Mouse (Mus musculus): Measurements from ENCODE around the gene Thtpa.

Thtpa gene

DNA sequence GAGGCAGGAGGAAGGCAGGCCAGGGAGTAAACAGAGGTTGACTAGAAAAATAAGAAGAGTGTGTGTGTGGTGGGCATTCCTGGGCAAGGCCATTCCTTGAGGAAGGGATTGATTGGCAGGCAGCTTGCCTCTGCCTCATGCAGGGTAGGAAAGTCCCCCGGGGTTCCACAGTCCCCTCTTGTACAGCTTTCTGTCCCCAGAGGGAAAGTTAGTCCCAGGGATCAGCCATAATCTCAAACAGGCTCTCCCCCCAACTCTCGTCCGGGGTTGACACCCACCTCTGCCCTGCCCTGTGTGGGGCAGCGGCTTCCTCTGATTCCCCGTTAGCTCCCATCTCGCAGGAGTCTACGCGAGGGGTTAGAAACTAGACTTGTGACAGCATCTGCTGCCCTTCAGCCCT lies 12.4 kb downstream of the Thtpa start:
- no peak for DNase-seq

GRCm38 (mm10) chr14:55108202-55108870 lies 13.8 kb downstream of the Thtpa start:
- no peak for DNase-seq

DNA sequence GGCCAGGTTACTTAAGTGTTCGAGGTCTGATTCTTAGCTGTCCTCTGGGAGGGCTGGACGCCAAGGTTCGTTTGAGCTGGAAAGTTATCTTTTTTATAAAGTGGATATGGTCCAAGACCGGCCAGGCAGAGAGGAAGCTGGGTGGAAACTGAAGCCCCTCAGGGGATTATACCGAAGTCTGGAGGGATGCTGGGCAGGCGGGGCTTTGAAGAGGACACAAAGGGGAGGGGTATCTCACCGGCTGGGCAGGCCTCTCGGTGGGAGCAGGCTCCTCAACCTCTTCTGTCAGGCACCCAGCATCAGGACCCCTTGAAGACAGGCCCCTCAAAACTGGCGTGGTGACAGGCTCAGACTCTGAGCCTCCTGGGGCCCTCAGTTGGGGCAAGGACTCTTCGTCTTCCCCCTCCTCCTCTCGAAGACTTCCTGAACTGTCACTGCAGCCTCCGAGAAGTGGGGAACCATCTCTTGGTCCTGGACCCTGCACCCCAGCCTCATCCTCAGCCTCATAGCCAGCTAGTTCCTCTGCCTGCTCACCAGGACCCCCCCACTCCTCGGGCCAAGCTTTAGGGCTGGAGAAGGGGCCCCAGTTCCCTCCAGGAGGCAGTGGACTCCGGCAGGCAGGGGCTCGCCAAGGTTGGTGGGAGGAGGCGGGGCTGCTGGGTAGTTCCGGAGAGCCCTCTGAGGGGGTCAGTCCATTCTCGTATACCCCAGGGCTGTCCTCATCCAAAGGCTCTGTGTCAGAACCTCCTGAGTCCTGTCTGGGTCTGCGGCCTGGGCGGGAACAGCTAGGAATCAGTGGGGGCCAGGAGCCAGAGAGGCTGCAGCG lies 14.7 kb downstream of the Thtpa start:
- no peak for DNase-seq

DNA sequence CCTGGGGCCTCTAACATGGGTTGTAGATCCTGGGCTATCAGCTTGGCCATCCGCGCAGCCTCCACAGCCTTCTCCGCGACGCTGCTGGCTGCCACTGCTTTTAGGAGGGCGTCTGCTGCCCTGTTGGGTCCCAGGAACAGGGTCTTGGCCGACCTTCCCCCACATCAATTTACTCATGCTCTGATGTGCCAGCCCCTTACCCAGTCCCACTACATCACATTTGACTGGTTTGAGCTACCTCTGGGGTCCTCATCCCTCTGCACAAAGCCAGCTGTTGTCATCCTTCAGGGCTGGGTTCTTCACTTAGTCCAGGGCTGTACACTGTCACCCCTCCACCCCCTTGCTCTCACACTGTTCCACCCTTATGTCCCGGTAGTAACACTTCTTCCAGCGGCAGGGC lies 15.5 kb downstream of the Thtpa start:
- no peak for DNase-seq

GRCm38 (mm10) chr14:55111720-55112119 lies 17.1 kb downstream of the Thtpa start:
- DNase-seq: no peak

DNA sequence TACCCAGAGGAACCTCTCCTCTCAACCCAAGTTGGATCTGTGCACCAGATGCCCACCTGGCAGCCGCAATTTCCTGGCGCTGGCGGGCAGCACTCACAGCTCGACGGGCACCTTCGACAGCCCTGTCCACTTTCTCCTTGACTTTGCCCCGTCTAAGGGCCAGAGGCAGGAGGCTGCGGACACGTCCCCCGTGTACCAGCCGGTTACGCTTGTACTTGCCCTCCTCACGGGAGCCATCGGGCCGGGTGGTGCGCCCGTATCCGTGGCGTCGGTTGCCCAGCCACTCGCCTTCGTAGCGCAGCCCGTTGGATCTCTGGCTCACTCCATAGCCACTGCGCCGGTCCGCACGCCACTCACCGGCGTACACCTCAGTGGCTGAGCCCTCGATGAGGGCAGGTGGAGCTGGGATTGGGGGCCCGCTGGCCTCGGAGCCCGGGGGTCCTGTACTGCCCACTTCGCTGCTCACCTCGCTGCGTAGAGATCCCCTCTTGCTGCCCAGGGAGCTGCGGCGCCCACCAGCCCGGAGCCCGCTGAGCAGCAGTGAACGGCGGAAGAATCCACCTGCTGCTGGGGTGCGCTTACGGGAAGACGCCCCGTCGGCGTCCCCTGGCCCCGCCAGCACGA lies 18.9 kb downstream of the Thtpa start:
- no peak for DNase-seq

GRCm38 (mm10) chr14:55113975-55114645 lies 19.5 kb downstream of the Thtpa start:
- DNase-seq: peak; percentile 44 to 57

GRCm38 (mm10) chr14:55114759-55115701 lies 20.4 kb downstream of the Thtpa start:
- DNase-seq: peak; percentile 69 to 79

DNA sequence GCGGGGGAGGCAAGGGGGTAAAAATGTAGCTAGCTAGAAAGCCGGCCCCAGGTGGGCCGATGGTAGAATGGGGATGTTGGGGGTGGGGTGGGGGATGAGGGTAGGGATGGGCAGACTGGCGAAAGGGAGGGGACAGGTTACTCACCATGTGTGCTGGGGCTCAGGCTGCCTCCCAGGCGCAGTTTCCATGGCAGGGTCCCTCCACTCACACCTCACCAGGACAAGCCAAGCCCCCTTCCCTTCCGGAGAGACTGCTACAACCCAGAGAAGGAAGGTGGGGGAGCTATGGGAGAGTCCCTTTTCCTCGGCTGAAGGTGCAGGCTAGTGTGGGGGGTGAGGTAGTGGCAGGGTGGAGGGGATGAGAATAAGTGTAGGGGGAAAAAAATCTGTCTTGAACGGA lies 21.3 kb downstream of the Thtpa start:
- DNase-seq: no peak

- peak in 1 of 2 experiments; percentile 26 for DNase-seq
These were observed 22.0 kb downstream of the Thtpa start, which contains the start of gene Jph4 for GRCm38 (mm10) chr14:55116425-55117200. Gene Jph4, minus strand, starts transcription at chr14:55116935.

DNA sequence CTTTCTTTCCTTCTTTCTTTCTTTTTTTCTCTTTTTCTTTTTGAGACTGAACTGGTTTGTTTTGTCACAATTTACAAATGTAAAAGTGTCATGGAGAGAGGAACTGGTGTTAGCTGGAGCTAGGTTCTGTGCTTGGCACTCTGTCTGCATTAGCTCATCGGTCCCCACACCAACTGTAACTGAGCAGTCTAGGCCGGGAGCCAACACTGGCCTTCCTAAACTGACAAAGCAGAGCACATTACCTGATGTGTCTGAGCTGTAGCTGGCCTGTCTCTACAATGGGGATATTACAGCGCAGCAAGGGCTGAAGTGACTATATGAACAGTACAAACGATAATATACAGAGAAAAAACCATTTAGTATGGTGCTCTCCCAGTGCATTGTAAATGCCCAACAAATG lies 24.3 kb downstream of the Thtpa start:
- DNase-seq: no peak

DNA sequence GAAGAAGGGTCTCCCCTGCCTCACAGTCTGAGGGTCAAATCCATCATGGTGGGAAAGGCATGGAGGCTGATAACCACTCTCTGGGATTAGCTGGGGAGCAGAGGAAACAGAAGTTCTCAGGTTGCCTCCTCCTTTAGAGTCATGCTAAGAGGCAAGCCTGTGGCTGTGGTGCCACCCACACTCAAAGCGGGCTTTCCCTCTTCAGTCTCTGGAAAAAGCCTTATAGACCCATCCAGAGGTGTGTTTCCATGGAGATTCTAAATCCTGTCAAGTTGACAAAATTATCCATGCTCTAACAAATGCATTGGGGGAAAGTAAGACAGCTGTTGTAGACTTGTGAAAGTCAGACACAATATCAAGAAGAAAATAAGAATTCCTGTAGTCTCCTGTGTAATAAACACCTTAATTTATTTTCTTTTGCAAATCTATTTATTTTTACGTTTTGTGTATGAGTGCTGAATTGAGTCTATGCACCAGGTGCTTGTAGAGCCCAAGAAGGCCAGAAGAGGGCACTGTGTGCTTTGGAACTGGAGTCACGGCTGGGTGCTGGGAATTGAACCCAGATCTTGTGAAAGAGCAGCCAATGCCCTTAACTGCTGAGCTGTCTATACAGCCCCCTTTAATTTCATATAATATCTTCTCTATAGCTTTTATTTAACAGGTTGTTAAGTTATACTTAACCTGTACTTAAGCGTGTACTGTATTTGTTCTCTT lies 25.0 kb downstream of the Thtpa start:
- DNase-seq: peak in 1 of 2 experiments; percentile 19

DNA sequence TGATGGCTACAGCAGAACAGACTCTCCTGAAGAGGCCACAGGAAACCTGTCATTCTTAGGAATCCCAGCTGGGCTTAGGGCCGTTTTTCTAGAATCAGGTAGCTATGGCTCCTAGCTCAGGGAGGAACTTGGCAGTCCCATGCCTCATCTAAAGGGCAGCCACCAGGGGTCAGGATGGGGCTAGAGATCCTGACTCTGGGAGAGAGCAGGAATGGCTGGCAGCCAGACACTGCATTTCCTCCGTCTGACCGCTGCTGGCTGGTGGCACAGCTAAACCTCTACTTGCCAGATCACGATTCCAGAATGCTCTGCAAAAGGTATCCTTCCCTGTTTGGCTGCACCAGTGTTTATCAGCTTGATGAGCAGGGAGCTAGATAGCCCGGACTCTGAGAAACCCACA lies 27.4 kb downstream of the Thtpa start:
- DNase-seq: peak; percentile 88 to 91

- no peak for DNase-seq
These were observed 27.8 kb downstream of the Thtpa start for GRCm38 (mm10) chr14:55122359-55122758.

- no peak for DNase-seq
These were observed 31.1 kb downstream of the Thtpa start for GRCm38 (mm10) chr14:55125711-55126110.

GRCm38 (mm10) chr14:55126521-55126920 lies 31.9 kb downstream of the Thtpa start:
- no peak for DNase-seq

DNA sequence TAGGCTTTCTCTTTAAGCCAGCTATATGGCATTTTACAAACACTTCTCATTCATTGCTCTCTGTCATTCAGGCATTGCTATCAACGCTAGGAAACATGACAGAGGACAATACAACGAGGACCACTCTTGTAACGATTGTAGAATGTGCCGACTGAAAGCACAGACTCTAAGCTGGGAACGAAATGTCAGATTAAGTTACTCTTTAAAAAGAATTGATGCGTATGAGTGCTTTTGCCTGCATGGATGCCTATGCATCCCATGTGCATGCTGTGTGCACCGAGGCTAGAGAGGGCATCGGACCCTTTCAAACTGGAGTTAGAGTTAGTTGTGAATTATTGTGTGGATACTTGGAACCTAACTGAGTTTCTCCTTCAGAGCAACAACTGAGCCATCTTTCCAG lies 41.1 kb downstream of the Thtpa start:
- no peak for DNase-seq

- peak in 1 of 2 experiments; percentile 30 for DNase-seq
These were observed 44.7 kb downstream of the Thtpa start for GRCm38 (mm10) chr14:55139313-55139712.

DNA sequence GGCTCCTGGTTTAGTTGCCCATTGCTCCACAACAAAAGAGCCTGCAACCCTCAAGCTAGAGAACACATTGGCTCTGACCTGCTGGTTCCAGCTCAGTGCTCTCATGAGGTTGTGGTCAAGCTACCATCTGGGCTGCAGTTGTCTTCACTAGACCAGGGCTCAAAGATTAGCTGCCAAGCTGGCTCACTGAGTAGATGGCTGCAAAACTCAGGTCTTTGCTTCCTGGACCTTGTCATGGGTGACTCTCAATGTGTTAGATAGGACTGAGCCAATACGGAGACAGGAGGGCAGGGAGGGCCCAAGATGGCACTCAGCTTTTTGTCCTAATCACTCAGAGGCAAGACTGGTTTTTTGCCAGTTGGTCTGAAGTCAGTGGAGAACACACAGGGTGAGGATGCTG lies 51.7 kb downstream of the Thtpa start:
- no peak for DNase-seq

DNA sequence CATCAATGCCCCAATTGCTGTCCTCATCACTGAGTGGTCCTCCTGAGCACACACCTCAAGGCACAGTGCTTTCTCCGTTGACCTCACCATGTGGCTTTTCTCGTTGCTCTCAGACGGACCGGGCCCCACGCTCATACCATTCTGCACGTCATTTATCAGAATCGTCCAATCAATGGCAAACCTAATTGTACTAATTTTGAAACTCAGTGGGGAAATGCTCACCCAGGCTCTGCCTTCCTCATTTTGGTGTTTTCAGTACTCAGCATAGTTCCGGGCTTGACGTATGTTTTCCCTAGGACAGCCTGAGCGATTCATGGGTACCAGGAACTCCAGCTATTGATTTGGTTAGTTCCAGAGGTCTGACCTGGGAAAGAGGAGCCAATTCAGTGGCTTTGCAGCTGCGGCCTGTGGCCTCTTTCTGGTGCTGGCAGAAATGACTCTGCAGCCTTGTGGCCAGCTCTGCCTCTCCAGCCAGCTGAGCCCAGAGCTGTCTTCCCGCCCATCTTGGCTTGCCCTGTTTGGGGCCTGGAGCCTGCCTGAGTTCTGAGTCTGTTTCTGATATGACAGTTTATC lies 52.3 kb downstream of the Thtpa start:
- DNase-seq: no peak

All from kidney, postnatal 4 days (tissue).